Mouse (Mus musculus): ENCODE data around the gene Phf3.

The Phf3 gene

GRCm38 (mm10) chr1:30756794-30757193 lies 116.9 kb downstream of the Phf3 start:
- DNase-seq = no peak

GRCm38 (mm10) chr1:30755453-30756224 lies 118.1 kb downstream of the Phf3 start:
- DNase-seq = no peak
